Mouse (Mus musculus) intestine, embryonic 16.5 days (tissue): ENCODE measurements around the gene Mettl4. TPM values are rescaled to one million over a fixed set of nuclear protein-coding genes. Genes with fewer than 3 reads are reported as not detected.
"Not testable (repeated sequence)": the region's sequence is repeated elsewhere in the genome, so short reads cannot be mapped to it uniquely, and the experiment has no call there.

Source experiments
- ATAC-seq: fragments of 200-750 bp; cut with Nextera tagmentation; 2 replicates; pipeline ENCODE4 v1.8.0; 2017; ENCODE audit warnings: moderate TSS enrichment, moderate library complexity
- H3K27ac ChIP-seq: fragments of 300-500 bp; sonication (generic); 2 replicates; pipeline ENCODE4 v1.5.1; 2014; ENCODE audit warnings: mild to moderate bottlenecking, low read length
- H3K27me3 ChIP-seq: fragments of 300-500 bp; sonication (generic); replicated peaks from 2 replicates; pipeline ENCODE4 v1.6.1; 2014; ENCODE audit warnings: low read length, control low read depth, mixed read lengths; ENCODE audit not compliant: control insufficient read depth, insufficient read depth
- H3K36me3 ChIP-seq: fragments of 300-500 bp; sonication (generic); 2 replicates; pipeline ENCODE4 v1.6.1; 2014; ENCODE audit warnings: low read length, control low read depth; ENCODE audit not compliant: control insufficient read depth, insufficient read depth
- H3K4me1 ChIP-seq: fragments of 300-500 bp; sonication (generic); 2 replicates; pipeline ENCODE4 v1.6.1; 2014; ENCODE audit warnings: low read length, control low read depth, mixed read lengths; ENCODE audit not compliant: control insufficient read depth, insufficient read depth
- H3K4me2 ChIP-seq: fragments of 300-500 bp; sonication (generic); 2 replicates; pipeline ENCODE4 v1.6.1; 2014; ENCODE audit warnings: low read depth, low read length, control low read depth
- H3K4me3 ChIP-seq: fragments of 300-500 bp; sonication (generic); 2 replicates; pipeline ENCODE4 v1.5.1; 2014; ENCODE audit warnings: mild to moderate bottlenecking, low read length
- H3K9ac ChIP-seq: fragments of 300-500 bp; sonication (generic); 2 replicates; pipeline ENCODE4 v1.6.1; 2014; ENCODE audit warnings: low read depth, low read length
- H3K9me3 ChIP-seq: fragments of 300-500 bp; sonication (generic); 2 replicates; pipeline ENCODE4 v1.6.1; 2016; ENCODE audit warnings: low read length, control low read depth; ENCODE audit not compliant: control insufficient read depth
- WGBS: fragments of 180-500 bp; shearing (Covaris S2); extraction: QIAGEN DNeasy Blood & Tissue Kit; methylation state at CpG from one replicate; pipeline ENCODE4 v1.1.7; 2014; 5-methylcytosine and 5-hydroxymethylcytosine counted together
- polyA plus RNA-seq: library from polyadenylated mRNA; unstranded; fragments of >200 nt; fragmentation: Nextera tagmentation; extraction: Ambion mirVana; gene quantifications from 2 replicates; pipeline ENCODE4 v1.2.1, GENCODE M21; 2015

The Mettl4 gene
- polyA plus RNA-seq, 1 experiment from 2014 or later = 12.9 TPM

- no peak overlapping the region for H3K27ac ChIP-seq
- H3K4me3 ChIP-seq = no peak overlapping the region
- H3K36me3 ChIP-seq = 0 out of 2 replicates have a peak, but pooled peaks cover 3% of the 10 kb centered on the region
- H3K4me2 ChIP-seq = no peak overlapping the region
- no peaks in the 10 kb centered on the region for H3K27me3 ChIP-seq
- no peaks in the 10 kb centered on the region for H3K4me1 ChIP-seq
- 66% methylated on average over 4 of the region's 4 CpGs for WGBS
- ATAC-seq = no peak
- H3K9me3 ChIP-seq = no peaks in the 10 kb centered on the region
- no peak overlapping the region for H3K9ac ChIP-seq
Measured at GRCm38 (mm10) chr17:94735437-94735836, 14.4 kb downstream of the Mettl4 start.

DNA sequence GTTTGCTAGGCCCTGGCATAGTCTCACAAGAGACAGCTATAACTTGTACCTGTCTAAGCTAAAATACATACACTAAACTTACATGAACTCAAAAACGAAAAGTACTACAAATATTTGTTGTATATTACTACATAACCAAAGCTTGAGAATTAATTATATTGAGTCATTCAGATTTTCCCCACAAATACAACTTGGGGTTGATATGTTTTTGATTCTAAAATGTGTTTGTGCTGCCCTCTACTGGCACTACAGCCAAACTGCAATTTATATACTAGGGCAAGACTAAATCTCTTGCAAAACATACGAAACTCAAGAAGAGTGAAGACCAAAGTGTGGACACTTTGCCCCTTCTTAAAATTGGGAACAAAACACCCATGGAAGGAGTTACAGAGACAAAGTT, 19.4 kb downstream of the Mettl4 start:
- WGBS = 27% methylated on average over 2 of the region's 2 CpGs
- H3K4me3 ChIP-seq = not testable (repeated sequence)

DNA sequence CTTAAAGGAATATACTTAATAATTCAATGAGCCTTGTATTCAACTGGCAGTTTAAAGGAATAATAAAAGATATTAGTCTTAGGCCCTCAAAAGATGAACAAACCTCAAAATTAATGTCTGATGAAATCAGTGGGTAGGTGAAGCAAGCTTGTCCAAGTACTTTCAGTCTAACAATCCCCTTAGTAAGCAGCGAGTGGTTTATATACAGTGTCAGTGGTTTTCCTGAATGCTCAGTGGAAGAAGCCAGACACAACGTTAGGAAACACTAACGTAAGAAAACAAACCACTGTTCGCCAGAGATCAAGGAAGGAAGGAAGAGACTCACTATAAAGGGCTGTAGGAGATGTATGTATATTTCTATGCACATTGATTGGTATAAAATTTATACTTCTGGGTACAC, 23.1 kb downstream of the Mettl4 start:
- H3K4me3 ChIP-seq = no peak overlapping the region
- no peak overlapping the region for H3K9ac ChIP-seq
- no peaks in the 10 kb centered on the region for H3K4me1 ChIP-seq
- no peak for ATAC-seq
- no peak overlapping the region for H3K4me2 ChIP-seq
- H3K9me3 ChIP-seq = no peaks in the 10 kb centered on the region
- WGBS = 86% methylated on average over 4 of the region's 4 CpGs
- no peak overlapping the region for H3K27ac ChIP-seq
- no peaks in the 10 kb centered on the region for H3K36me3 ChIP-seq
- H3K27me3 ChIP-seq = no peaks in the 10 kb centered on the region

More for the DNA sequence above, 19.4 kb downstream of the Mettl4 start:
- not testable (repeated sequence) for H3K27ac ChIP-seq, H3K4me1 ChIP-seq, H3K27me3 ChIP-seq, H3K4me2 ChIP-seq, H3K9me3 ChIP-seq, ATAC-seq, H3K9ac ChIP-seq, H3K36me3 ChIP-seq

GRCm38 (mm10) chr17:94673515-94674317, 76.1 kb downstream of the Mettl4 start:
- no peak overlapping the region for H3K4me2 ChIP-seq
- no peak overlapping the region for H3K4me3 ChIP-seq
- 83% methylated on average over 6 of the region's 6 CpGs for WGBS
- H3K27me3 ChIP-seq = no peaks in the 10 kb centered on the region
- no peaks in the 10 kb centered on the region for H3K9me3 ChIP-seq
- no peak overlapping the region for H3K27ac ChIP-seq
- H3K36me3 ChIP-seq = no peaks in the 10 kb centered on the region
- no peak overlapping the region for H3K9ac ChIP-seq
- no peak for ATAC-seq
- no peaks in the 10 kb centered on the region for H3K4me1 ChIP-seq
